Mouse (Mus musculus) testis, adult 2 months (tissue): ENCODE measurements around the gene Ntpcr. TPM values are rescaled to one million over a fixed set of nuclear protein-coding genes. Genes with fewer than 3 reads are reported as not detected.

Source experiments
- H3K27ac ChIP-seq: fragments of 200-500 bp; 2 replicates; pipeline ENCODE4 v1.5.1; 2012; ENCODE audit warnings: low read depth, low read length; ENCODE audit not compliant: control insufficient read depth, insufficient read depth
- H3K27me3 ChIP-seq: fragments of 200-500 bp; 2 replicates; pipeline ENCODE4 v1.6.1; 2012; ENCODE audit warnings: mild to moderate bottlenecking, low read length, moderate library complexity; ENCODE audit not compliant: control insufficient read depth, insufficient read depth
- H3K36me3 ChIP-seq: fragments of 200-500 bp; 2 replicates; pipeline ENCODE4 v1.6.1; 2012; ENCODE audit warnings: mild to moderate bottlenecking, low read length; ENCODE audit not compliant: control insufficient read depth, insufficient read depth
- H3K4me1 ChIP-seq: fragments of 200-500 bp; 2 replicates; pipeline ENCODE4 v1.6.1; 2012; ENCODE audit warnings: low read length; ENCODE audit not compliant: control insufficient read depth, insufficient read depth
- H3K4me3 ChIP-seq: fragments of 200-500 bp; 2 replicates; pipeline ENCODE4 v1.5.1; 2012; ENCODE audit warnings: low read depth, mild to moderate bottlenecking, low read length, moderate library complexity, mixed read lengths; ENCODE audit not compliant: control insufficient read depth
- CTCF ChIP-seq: fragments of 200-500 bp; IDR thresholded peaks from 2 replicates; pipeline ENCODE4 v1.5.1; 2012; ENCODE audit warnings: low read depth, mild to moderate bottlenecking, inconsistent platforms, low read length, moderate library complexity; ENCODE audit not compliant: control insufficient read depth, insufficient read depth, insufficient replicate concordance
- POLR2A ChIP-seq: fragments of 200-500 bp; IDR thresholded peaks from 2 replicates; pipeline ENCODE4 v1.6.1; 2012; ENCODE audit warnings: low read depth, mild to moderate bottlenecking, inconsistent platforms, low read length, moderate library complexity; ENCODE audit not compliant: control insufficient read depth
- polyA plus RNA-seq: library from polyadenylated mRNA; depleted of rRNA; stranded (reverse); fragments of >200 nt; gene quantifications from 2 replicates; pipeline ENCODE4 v1.2.3, GENCODE M21; 2012

The Ntpcr gene
- polyA plus RNA-seq, 1 experiment: 95.4 TPM

DNA sequence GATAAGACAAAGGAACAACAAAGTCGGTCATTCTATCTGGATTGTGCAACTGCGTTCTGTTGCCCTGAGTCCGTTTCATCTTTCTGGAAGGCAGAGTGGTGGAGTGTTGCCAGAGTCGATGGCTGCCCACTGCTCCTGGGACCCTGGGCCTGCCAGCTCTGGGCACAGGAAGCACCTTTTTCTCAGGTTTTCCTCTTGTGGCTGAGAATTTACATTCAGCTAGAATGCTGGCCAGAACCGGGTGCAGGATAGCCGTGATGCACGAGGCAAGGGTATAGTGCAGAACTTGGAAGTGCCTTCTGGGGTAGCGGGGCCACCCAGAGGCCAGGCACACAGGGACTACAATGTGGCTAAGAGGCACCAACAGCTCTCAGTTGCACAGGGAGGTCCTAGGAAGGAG, 12.6 kb downstream of the Ntpcr start:
- TF ChIP-seq POLR2A: no peak
- Histone ChIP-seq H3K36me3 (no peaks in the 10 kb centered on the region), H3K27ac (no peak overlapping the region), H3K27me3 (no peaks in the 10 kb centered on the region), H3K4me3 (no peak overlapping the region), H3K4me1 (no peaks in the 10 kb centered on the region)

DNA sequence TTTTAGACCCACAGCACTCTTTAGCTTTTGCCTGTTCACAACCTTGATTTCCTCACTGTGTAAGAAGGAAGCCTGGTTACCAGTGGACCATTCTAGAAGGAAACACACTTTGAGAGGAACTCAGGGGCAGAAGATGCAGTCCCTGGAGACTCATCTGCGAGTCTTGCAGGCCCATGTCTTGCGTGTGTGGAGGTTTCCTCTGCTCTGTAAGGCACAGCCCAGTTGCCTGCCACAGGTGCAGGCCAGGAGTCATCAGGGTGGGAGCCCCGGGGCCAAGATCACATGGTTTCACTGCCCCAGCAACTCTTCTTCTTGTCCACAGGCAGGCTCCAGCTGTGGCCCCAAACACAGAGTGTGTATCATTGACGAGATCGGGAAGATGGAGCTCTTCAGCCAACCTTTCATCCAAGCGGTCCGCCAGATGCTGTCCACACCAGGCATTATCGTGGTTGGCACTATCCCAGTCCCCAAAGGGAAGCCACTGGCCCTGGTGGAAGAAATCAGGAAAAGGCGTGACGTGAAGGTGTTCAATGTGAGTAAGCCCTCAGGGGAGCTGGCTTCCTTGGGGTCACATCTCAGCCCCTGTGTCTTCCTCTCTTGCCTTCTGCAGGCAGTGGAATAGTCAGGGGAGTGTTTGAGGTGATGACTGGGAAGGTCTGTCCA, 15.3 kb downstream of the Ntpcr start:
- no peaks in the 10 kb centered on the region for H3K36me3 ChIP-seq

DNA sequence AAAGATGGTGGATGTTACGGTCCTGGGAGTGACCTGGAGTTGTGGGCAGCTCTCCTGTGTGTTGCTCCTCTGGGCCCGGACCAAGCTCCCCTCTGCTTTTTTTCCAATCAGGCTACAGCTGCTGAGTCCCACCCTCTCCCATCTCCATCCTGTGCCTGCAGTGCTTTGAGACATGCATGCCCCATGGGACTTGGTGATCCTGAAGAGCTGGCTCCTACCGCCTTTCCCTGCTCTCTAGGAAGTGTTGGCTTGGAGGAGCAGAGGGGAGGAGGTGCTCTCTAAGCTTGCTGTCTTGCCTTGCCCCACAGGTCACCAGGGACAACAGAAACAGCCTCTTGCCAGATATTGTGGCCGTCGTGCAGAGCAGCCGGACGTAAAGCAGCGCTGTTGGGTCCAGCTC, 17.6 kb downstream of the Ntpcr start:
- Histone ChIP-seq H3K4me3 (no peak overlapping the region), H3K27me3 (no peaks in the 10 kb centered on the region), H3K27ac (no peak overlapping the region), H3K4me1 (no peaks in the 10 kb centered on the region), H3K36me3 (no peaks in the 10 kb centered on the region)
- TF ChIP-seq POLR2A: no peak
- TF ChIP-seq CTCF: no peak

More for the DNA sequence above, 15.3 kb downstream of the Ntpcr start:
- Histone ChIP-seq H3K4me3 (no peak overlapping the region), H3K4me1 (no peaks in the 10 kb centered on the region), H3K27me3 (no peaks in the 10 kb centered on the region), H3K27ac (no peak overlapping the region)
- TF ChIP-seq POLR2A (no peak), CTCF (no peak)

DNA sequence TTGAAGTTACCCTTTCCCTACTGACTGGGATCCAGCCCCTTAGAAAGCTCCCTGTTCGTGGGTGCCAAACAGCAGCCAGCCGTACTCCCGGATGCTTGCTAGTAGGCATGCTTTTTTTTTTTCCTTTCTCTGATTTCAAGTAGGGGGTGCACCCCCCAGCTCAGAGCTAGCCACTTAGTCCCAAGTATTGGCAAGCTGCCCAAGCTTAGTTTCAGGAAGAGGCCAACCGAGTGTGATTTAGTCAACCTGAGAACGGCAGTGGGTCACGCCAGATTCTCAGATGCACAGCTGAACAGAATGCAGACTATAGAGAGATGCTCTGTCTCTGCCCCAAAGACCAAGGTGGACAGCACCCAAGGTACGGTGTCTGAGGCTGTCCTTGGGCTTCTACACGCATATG, 21.1 kb downstream of the Ntpcr start:
- no peak overlapping the region for H3K27ac ChIP-seq
- no peak overlapping the region for H3K4me3 ChIP-seq
- no peaks in the 10 kb centered on the region for H3K4me1 ChIP-seq
- TF ChIP-seq POLR2A: no peak
- TF ChIP-seq CTCF: no peak
- no peaks in the 10 kb centered on the region for H3K36me3 ChIP-seq
- H3K27me3 ChIP-seq: no peaks in the 10 kb centered on the region

DNA sequence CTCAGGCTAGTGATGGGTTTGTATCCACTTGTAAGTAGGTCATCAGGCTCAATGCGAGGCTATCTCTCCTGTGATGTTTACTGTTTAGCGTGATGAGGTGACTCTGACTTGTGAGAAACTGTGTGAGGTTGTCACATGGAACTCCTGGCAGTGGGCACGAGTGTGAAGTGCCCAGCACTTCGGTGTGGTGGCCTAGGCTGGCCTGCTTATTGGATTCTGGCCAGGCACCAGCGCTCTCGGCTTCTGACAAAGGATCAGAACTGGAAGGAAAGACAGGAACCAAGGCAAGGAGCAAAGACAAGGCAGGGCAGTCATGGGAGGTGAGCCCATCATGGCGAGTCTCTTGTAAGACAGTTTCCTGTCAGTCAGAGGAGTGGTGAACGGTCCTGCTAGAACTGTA, 26.1 kb downstream of the Ntpcr start:
- TF ChIP-seq CTCF (no peak), POLR2A (no peak)
- Histone ChIP-seq H3K27me3 (no peaks in the 10 kb centered on the region), H3K4me3 (no peak overlapping the region), H3K27ac (no peak overlapping the region), H3K36me3 (no peaks in the 10 kb centered on the region), H3K4me1 (no peaks in the 10 kb centered on the region)

DNA sequence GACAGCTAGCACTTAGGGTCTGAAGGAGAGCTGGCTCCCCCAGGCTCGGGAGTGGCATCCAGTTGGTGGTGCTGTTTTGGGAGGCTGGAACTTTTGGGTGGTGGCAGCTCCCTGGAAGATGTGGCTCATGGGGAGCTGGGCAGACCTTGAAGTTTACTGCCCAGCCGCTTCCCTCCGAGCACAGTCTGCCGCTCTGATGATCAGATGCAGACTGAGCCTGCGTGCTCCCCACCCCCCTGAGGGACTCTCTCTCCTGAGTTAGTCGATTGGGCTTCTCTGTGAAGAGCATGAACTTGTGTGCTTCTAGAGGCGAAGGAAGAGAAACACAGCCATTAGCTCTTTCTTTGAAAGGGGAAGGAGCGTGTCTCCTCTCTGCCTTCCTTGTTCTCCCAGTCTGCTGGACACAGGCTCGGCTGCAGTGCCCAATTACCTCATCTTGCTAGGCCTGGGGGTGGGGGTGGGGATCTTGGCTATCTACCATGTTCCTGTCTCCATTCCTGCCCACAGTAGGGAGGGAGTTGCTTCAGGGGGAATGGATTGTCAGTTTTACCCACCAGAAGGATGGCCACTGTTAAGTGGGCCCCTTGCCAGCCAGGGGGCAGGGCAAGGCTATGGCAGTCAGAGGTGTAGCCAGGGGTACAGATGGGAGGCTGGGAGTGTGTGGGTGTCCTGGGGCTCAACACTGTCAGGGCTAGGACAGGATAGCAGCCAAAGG, 26.8 kb downstream of the Ntpcr start:
- TF ChIP-seq POLR2A (no peak), CTCF (no peak)
- Histone ChIP-seq H3K27me3 (no peaks in the 10 kb centered on the region), H3K4me3 (no peak overlapping the region), H3K36me3 (no peaks in the 10 kb centered on the region), H3K4me1 (no peaks in the 10 kb centered on the region), H3K27ac (no peak overlapping the region)

DNA sequence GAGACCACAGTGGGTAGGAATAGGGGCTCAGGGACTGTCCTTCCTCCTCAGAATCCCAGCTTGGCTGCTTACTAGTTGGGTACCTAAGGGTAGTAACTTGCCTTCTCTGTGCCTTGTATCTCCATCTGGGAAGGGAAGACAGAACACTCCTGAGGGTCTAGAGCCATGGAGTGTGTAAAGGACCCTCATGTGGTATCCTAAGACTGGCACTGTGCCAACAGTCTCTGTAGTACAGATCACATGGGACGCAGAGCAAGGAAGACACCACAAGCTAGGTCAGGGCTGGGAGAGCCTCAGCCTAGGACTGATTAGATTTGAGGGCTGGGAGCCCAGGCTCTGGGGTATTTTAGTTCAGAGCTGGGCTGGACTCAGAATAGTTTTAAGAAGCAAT, 27.3 kb downstream of the Ntpcr start:
- TF ChIP-seq POLR2A (no peak), CTCF (no peak)
- no peak overlapping the region for H3K27ac ChIP-seq
- no peaks in the 10 kb centered on the region for H3K27me3 ChIP-seq
- no peak overlapping the region for H3K4me3 ChIP-seq
- no peaks in the 10 kb centered on the region for H3K4me1 ChIP-seq
- H3K36me3 ChIP-seq: no peaks in the 10 kb centered on the region
